Mouse (Mus musculus) thymus, adult 2 months (tissue): Measurements from ENCODE around the gene Stard10.

Source experiments
- CTCF ChIP-seq: fragments of 200-500 bp; IDR thresholded peaks from 2 replicates; pipeline ENCODE4 v1.5.1; 2012; ENCODE audit warnings: mild to moderate bottlenecking, control low read depth, low read length, moderate library complexity, borderline replicate concordance; ENCODE audit not compliant: control insufficient read depth, poor library complexity, insufficient read depth; ENCODE audit errors: extremely low read depth
- POLR2A ChIP-seq: fragments of 200-500 bp; IDR thresholded peaks from 2 replicates; pipeline ENCODE4 v1.6.1; 2012; ENCODE audit warnings: mild to moderate bottlenecking, low read length, control low read depth, moderate library complexity; ENCODE audit not compliant: control insufficient read depth, poor library complexity, insufficient read depth; ENCODE audit errors: extremely low read depth

DNA sequence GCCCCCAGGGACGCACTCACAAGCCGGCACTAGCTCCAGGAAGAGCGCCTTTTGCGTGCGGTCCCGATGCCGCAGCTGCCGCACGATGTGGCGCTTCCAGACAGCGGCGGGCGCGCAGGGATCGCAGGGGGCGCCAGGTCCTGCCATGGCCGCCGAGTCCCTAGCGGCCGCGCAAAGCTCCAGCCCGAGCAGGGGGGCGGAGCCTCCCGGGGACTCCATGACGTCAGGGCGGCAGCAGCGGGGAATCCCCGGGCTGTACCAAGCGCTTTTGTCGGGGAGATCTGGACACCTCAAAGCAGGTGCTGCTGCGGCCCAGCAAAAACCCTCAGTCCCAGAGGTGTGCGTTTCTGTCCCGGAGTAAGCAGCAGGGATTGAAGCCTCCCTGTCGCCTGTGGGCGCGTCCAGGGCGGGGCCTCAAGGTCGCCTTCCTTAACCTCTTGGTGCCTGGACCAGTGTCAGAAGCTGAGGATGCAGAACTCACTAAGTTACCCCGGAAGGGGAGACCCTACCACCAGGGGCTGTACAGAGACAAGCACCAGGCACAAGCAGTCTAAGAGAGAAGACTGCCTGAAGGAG, 14.9 kb upstream of the Stard10 start, which contains the start of gene Atg16l2:
- TF ChIP-seq CTCF, result peak; percentile 70; the same call in 1 of the 2 replicates
- peak; percentile 78 for TF ChIP-seq POLR2A
